Mouse (Mus musculus): Measurements from ENCODE around the gene Pafah1b3. TPM values are rescaled to one million over a fixed set of nuclear protein-coding genes. Genes with fewer than 3 reads are reported as not detected.

Pafah1b3 gene
- polyA plus RNA-seq, 1 experiment from 2014 or later = 384 TPM

DNA sequence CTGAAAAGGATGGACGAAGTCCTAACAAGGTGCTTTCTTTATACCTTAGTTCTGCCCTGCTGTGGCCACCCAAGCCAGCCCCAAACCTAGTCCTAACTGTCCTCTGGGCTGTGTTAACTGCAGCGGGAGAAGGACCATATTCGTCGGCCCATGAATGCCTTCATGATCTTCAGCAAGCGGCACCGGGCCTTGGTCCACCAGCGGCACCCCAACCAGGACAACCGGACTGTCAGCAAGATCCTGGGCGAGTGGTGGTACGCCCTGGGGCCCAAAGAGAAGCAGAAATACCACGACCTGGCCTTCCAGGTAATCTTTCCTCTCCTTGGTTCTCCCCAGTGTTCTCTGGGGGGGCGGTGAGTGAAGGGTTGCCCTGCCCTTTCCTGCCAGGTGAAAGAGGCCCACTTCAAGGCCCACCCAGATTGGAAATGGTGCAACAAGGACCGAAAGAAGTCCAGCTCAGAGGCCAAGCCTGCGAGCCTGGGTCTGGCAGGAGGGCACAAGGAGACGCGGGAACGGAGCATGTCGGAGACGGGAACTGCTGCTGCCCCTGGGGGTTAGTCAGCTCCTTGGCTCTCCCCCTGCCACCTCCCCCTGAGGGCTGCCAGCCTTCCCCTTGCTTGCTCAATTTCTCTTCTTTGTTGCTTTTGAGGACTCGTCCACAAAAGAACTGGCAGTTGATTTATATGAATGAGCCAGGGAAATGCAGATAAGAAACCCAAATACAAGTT is 12.1 kb downstream of the Pafah1b3 start:
- H3K27ac ChIP-seq = 0 out of 2 replicates have a peak overlapping the region, but pooled peaks have one; percentile 13
- no peak overlapping the region for H3K9ac ChIP-seq
- no peak for ATAC-seq (ENCODE audit: low FRiP score)
- H3K36me3 ChIP-seq (replicated peaks) = peaks cover 60% of the 10 kb centered on the region
- H3K9me3 ChIP-seq = 0 out of 2 replicates have a peak, but pooled peaks cover 7% of the 10 kb centered on the region
- WGBS = 92% methylated on average over 20 of the region's 20 CpGs
- H3K4me2 ChIP-seq = no peak overlapping the region
- H3K4me1 ChIP-seq = peaks cover 43% of the 10 kb centered on the region
- no peak overlapping the region for H3K4me3 ChIP-seq (replicated peaks)
- H3K27me3 ChIP-seq = no peaks in the 10 kb centered on the region

DNA sequence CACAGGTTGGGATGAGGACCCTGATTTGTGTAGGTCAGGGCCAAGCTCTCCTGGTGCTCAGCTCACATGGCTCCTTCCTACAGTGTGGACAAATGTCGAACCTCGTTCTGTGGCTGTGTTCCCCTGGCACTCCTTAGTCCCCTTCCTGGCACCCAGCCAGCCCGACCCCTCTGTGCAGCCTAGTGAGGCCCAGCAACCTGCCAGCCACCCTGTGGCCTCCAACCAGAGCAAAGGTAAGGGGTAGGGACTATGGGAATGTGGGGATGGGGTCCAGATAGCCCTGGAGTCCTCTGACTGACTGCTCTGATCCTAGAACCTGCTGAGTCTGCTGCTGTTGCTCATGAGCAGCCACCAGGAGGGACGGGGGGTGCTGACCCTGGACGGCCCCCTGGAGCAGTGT is 13.0 kb downstream of the Pafah1b3 start:
- Histone ChIP-seq H3K9me3 (0 out of 2 replicates have a peak, but pooled peaks cover 3% of the 10 kb centered on the region), H3K4me2 (peak overlapping the region; percentile 96), H3K27me3 (no peaks in the 10 kb centered on the region), H3K4me1 (peaks cover 51% of the 10 kb centered on the region), H3K36me3 (replicated peaks) (peaks cover 51% of the 10 kb centered on the region), H3K4me3 (replicated peaks) (peak overlapping the region; percentile 92), H3K27ac (no peak overlapping the region), H3K9ac (peak overlapping the region; percentile 89; the same call in 1 of the 2 replicates)
- 71% methylated on average over 5 of the region's 5 CpGs for whole genome bisulfite sequencing
- ATAC-seq (ENCODE audit: low FRiP score) = no peak

- Histone ChIP-seq H3K27me3 (no peaks in the 10 kb centered on the region), H3K4me2 (peak overlapping the region; percentile 96), H3K9ac (peak overlapping the region; percentile 89), H3K4me3 (replicated peaks) (peak overlapping the region; percentile 92), H3K9me3 (no peaks in the 10 kb centered on the region), H3K36me3 (replicated peaks) (peaks cover 45% of the 10 kb centered on the region), H3K27ac (peak overlapping the region; percentile 100; the same call in 1 of the 2 replicates), H3K4me1 (peaks cover 56% of the 10 kb centered on the region)
- ATAC-seq (ENCODE audit: low FRiP score) = no peak
- 75% methylated on average over 2 of the region's 2 CpGs for WGBS
Measured at GRCm38 (mm10) chr7:25284171-25284570, 13.6 kb downstream of the Pafah1b3 start.

- 23% methylated on average over 5 of the region's 5 CpGs for WGBS
- Histone ChIP-seq H3K27ac (peak overlapping the region; percentile 100), H3K27me3 (no peaks in the 10 kb centered on the region), H3K4me1 (peaks cover 56% of the 10 kb centered on the region), H3K36me3 (replicated peaks) (peaks cover 40% of the 10 kb centered on the region), H3K4me3 (replicated peaks) (peak overlapping the region; percentile 92), H3K4me2 (peak overlapping the region; percentile 96), H3K9ac (peak overlapping the region; percentile 89), H3K9me3 (no peaks in the 10 kb centered on the region)
- ATAC-seq (ENCODE audit: low FRiP score) = no peak
Measured at GRCm38 (mm10) chr7:25283637-25284036, 14.1 kb downstream of the Pafah1b3 start.

DNA sequence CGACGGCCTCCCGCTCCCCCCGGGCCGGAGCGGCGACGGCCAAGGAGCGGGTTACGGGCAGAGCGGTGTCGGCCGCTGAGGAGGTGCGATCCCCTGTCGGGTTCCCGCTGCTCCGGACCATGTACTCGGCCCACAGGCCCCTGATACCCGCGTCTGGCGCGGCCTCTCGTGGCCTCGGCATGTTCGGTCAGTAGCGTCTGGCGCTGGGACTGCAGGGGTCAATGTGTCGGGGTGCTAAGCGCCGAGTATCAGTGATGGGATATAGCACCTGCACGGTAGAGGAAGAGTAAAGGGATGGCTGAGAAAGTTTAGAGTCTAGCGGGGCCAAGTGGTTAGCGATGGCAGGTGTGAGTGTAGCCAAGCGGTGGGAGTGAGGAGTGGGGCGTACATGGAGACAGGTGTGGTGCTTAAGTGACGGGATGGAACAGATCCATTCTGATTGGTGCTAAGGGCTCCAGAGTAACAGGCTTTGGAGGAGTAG is 15.0 kb downstream of the Pafah1b3 start:
- Histone ChIP-seq H3K36me3 (replicated peaks) (peaks cover 31% of the 10 kb centered on the region), H3K9ac (peak overlapping the region; percentile 89), H3K4me2 (peak overlapping the region; percentile 96), H3K9me3 (no peaks in the 10 kb centered on the region), H3K4me1 (peaks cover 59% of the 10 kb centered on the region), H3K27ac (peak overlapping the region; percentile 100), H3K27me3 (no peaks in the 10 kb centered on the region), H3K4me3 (replicated peaks) (peak overlapping the region; percentile 92)
- under 1% methylated on average over 32 of the region's 36 CpGs for WGBS
- ATAC-seq (ENCODE audit: low FRiP score) = no peak

DNA sequence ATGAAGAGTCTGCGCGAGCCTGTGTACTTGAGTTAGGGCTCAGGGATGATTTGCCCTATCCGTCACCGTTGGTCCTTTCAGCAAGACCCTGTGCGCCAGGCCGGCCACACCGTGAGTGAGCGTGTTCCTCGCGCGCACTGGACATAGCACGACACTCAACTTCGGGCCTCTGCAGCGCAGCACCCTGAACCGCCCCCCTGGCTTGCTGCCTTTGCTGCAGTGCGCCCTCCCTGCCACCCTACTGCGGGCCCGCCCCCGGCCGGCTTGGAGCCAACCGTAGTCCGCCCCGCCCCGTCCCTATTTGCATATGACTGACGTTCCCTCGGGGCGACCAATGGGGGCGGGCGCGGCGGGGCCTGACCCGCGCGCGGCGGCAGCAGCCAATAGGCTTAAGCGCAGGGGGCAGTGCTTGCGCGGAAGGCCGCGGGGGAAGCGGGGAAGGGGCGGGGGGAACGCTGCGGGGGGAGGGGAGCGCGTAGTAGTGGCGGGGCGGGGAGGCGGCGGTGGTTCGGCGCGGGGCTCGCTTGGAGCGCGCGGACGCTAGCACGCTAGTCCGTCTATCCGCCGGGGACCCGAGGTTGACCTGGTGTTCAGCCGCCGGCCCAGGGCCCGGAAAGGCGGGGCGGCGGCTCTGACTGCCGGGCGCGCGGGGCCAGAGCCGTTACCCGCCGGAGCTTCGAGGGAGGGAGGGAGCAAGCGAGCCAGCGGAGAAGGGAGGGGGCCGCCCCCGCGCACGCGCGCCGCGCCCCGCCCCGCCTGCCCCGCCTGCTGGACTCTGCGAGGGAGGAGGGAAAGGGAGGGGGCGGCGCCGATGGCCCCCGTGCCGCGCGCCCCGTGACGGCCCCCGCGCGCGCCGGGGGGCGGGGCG is 15.8 kb downstream of the Pafah1b3 start:
- H3K27me3 ChIP-seq = no peaks in the 10 kb centered on the region
- H3K4me2 ChIP-seq = peak overlapping the region; percentile 96
- H3K4me1 ChIP-seq = peaks cover 65% of the 10 kb centered on the region
- peaks cover 23% of the 10 kb centered on the region for H3K36me3 ChIP-seq (replicated peaks)
- peak overlapping the region; percentile 92 for H3K4me3 ChIP-seq (replicated peaks)
- H3K27ac ChIP-seq = peak overlapping the region; percentile 100
- under 1% methylated on average over 50 of the region's 108 CpGs for WGBS
- no peaks in the 10 kb centered on the region for H3K9me3 ChIP-seq
- peak overlapping the region; percentile 89 for H3K9ac ChIP-seq
- peak; percentile 82 for ATAC-seq (ENCODE audit: low FRiP score)

DNA sequence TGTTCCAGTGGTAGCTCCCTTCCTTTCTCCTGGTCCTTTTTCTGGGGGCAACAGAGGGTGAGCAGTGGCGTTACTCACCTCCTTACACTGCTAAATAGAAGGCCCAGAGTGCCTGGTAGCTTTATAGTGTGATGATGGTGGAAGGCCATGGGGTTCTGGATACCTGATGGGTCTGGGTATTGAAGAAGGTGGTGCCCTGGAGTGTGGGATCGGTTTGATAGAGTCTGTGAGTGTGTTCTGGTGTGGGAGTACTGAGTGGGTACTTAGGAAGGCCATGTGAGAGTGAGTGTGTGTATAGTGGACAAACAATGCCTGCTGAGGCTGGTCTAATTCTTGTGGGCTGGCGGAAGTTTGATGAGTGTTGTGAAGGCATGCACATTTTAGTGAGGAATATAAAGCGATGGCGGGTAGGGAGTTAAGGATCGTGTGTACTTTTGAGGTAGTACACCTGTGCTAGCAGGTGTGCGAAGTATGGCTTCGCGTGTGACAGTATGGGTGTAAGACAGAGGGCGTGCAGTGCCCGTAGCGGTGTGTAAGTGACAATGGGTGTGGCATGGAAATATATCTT is 16.5 kb downstream of the Pafah1b3 start:
- H3K27ac ChIP-seq = peak overlapping the region; percentile 100
- no peaks in the 10 kb centered on the region for H3K27me3 ChIP-seq
- peak overlapping the region; percentile 89 for H3K9ac ChIP-seq
- peak overlapping the region; percentile 92 for H3K4me3 ChIP-seq (replicated peaks)
- peaks cover 16% of the 10 kb centered on the region for H3K36me3 ChIP-seq (replicated peaks)
- H3K9me3 ChIP-seq = no peaks in the 10 kb centered on the region
- H3K4me1 ChIP-seq = peaks cover 66% of the 10 kb centered on the region
- no peak; the same call in 1 of the 2 replicates for ATAC-seq (ENCODE audit: low FRiP score)
- 18% methylated on average over 12 of the region's 12 CpGs for WGBS
- peak overlapping the region; percentile 96 for H3K4me2 ChIP-seq

- Histone ChIP-seq H3K9me3 (no peaks in the 10 kb centered on the region), H3K4me1 (peaks cover 67% of the 10 kb centered on the region), H3K36me3 (replicated peaks) (peaks cover 4% of the 10 kb centered on the region), H3K9ac (peak overlapping the region; percentile 89), H3K4me3 (replicated peaks) (peak overlapping the region; percentile 92), H3K27me3 (no peaks in the 10 kb centered on the region), H3K27ac (peak overlapping the region; percentile 100), H3K4me2 (peak overlapping the region; percentile 96)
- 0% methylated on average over 5 of the region's 6 CpGs for WGBS
- peak; percentile 9 for ATAC-seq (ENCODE audit: low FRiP score)
Measured at GRCm38 (mm10) chr7:25279861-25280791, 17.7 kb downstream of the Pafah1b3 start.

DNA sequence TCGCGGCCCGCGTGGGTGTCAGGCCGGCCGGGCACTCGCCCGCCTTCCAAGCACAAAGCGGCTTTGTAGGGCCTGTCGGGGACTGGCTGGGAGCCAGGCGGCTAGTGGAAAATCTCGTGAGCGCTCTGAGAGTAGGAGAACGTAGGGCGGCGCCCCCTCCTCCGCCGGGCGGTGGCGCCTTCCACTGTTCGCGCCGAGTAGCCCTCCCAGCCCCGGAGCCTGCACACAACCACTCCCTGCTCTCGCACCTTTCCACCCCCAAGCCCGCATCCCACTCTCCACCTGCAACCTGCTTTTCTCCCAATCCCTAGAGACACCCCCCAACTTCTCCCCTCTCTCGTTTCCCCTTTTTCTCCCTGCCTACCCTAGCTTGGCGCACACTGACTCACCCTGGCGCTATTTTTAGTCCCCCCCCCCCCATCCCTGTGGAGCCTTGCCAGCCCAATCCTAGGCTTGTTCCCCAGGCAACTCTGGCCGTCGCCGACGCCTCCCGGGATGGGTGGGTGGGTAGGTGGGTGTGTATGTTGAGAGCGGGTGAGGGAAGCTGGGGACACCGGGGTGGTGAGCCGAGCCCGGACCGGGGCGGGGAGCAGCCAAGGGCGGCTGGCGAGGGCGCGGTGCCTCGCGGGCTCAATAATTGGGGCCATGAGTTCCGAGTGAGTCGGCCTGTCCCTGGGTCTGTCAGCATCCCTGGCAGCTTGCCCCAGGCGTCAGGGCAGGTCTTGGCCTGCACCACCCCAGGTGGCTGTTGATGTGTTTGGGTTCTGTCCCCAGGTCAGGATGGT is 18.5 kb downstream of the Pafah1b3 start:
- Histone ChIP-seq H3K4me2 (peak overlapping the region; percentile 96), H3K4me3 (replicated peaks) (peak overlapping the region; percentile 92), H3K9me3 (no peaks in the 10 kb centered on the region), H3K27ac (peak overlapping the region; percentile 100), H3K36me3 (replicated peaks) (no peaks in the 10 kb centered on the region), H3K4me1 (peaks cover 58% of the 10 kb centered on the region), H3K27me3 (no peaks in the 10 kb centered on the region), H3K9ac (peak overlapping the region; percentile 89)
- WGBS = 1% methylated on average over 46 of the region's 49 CpGs
- ATAC-seq (ENCODE audit: low FRiP score) = peak; percentile 67

GRCm38 (mm10) chr7:25278341-25279075 is 19.3 kb downstream of the Pafah1b3 start:
- peak overlapping the region; percentile 100 for H3K27ac ChIP-seq
- H3K4me1 ChIP-seq = peaks cover 51% of the 10 kb centered on the region
- H3K27me3 ChIP-seq = no peaks in the 10 kb centered on the region
- H3K4me2 ChIP-seq = peak overlapping the region; percentile 96
- H3K36me3 ChIP-seq (replicated peaks) = peaks cover 5% of the 10 kb centered on the region; the same call in 1 of the 2 replicates
- peak; percentile 67 for ATAC-seq (ENCODE audit: low FRiP score)
- no peaks in the 10 kb centered on the region for H3K9me3 ChIP-seq
- H3K9ac ChIP-seq = peak overlapping the region; percentile 89
- peak overlapping the region; percentile 92 for H3K4me3 ChIP-seq (replicated peaks)
- under 1% methylated on average over 56 of the region's 60 CpGs for WGBS
